In genomic region chr8:30840064-30840463, GRCm38 (mm10) we compare ENCODE assay signal across 8 mouse cellular contexts.
DNase-seq lines count a peak whose midpoint lies in the region; ATAC-seq lines count a peak whose summit lies in the region.

No protein-coding gene starts in this region.

- H3K9me3 ChIP-seq in forebrain, embryonic 14.5 days (replicated peaks; ENCODE audit: control insufficient read depth, low read length) = no peaks in the 10 kb centered on the region
- no peaks in the 10 kb centered on the region for H3K9me3 ChIP-seq in hindbrain, embryonic 10.5 days

- ATAC-seq in cerebellum, adult (ENCODE audit: insufficient number of reproducible peaks, low FRiP score, low TSS enrichment) = peak; percentile 40; the same call in 1 of the 2 replicates
- ATAC-seq in forebrain, embryonic 14.5 days = peak; percentile 67

- H3K27me3 ChIP-seq in forebrain, embryonic 14.5 days (replicated peaks; ENCODE audit: control insufficient read depth, insufficient read depth, low read length) = no peaks in the 10 kb centered on the region
- H3K27me3 ChIP-seq in hindbrain, embryonic 10.5 days (ENCODE audit: insufficient read depth, poor library complexity, severe bottlenecking) = no peaks in the 10 kb centered on the region

- no peak overlapping the region for H3K9ac ChIP-seq in forebrain, embryonic 14.5 days (ENCODE audit: low read length)

- no peak overlapping the region for H3K4me2 ChIP-seq in forebrain, embryonic 14.5 days (ENCODE audit: low read length)

- DNase-seq in R1 (ENCODE audit: low read depth, low spot score) = peak; percentile 84
- DNase-seq in forebrain, embryonic 14.5 days (ENCODE audit: low spot score) = peak; percentile 67
- DNase-seq in hindbrain, embryonic 10.5 days (ENCODE audit: low spot score) = peak; percentile 84
- DNase-seq in layer of hippocampus, adult 9-11 months = peak; percentile 34
- peak; percentile 18 for DNase-seq in lung, postnatal 25 days (ENCODE audit: low spot score)
- peak; percentile 78 for DNase-seq in right cerebral cortex, postnatal 4 days
- no peak for DNase-seq in natural killer cell, adult 2 months (ENCODE audit: low spot score in 2 of 2)

- WGBS in forebrain, embryonic 14.5 days = 33% methylated on average over 8 of the region's 8 CpGs
- 36% methylated on average over 8 of the region's 8 CpGs for WGBS in hindbrain, embryonic 10.5 days

- no peaks in the 10 kb centered on the region for H3K36me3 ChIP-seq in forebrain, embryonic 14.5 days (ENCODE audit: control insufficient read depth, insufficient read depth, low read length)
- no peaks in the 10 kb centered on the region for H3K36me3 ChIP-seq in hindbrain, embryonic 10.5 days

- H3K27ac ChIP-seq in forebrain, embryonic 14.5 days (ENCODE audit: low read depth, low read length) = no peak overlapping the region
- no peak overlapping the region for H3K27ac ChIP-seq in hindbrain, embryonic 10.5 days

- no peak overlapping the region for H3K4me3 ChIP-seq in forebrain, embryonic 14.5 days (ENCODE audit: low read depth, low read length)
- no peak overlapping the region for H3K4me3 ChIP-seq in hindbrain, embryonic 10.5 days

- H3K4me1 ChIP-seq in forebrain, embryonic 14.5 days (ENCODE audit: control insufficient read depth, insufficient read depth, low read length) = no peaks in the 10 kb centered on the region; the same call in 1 of the 2 replicates
- no peaks in the 10 kb centered on the region for H3K4me1 ChIP-seq in hindbrain, embryonic 10.5 days (replicated peaks)

Comparison
In these comparisons a context has a peak if more than half of its experiments do, and no peak if none do; other contexts are left out.
1. DNase-seq: peak in R1 (single experiment), forebrain, embryonic 14.5 days (single experiment), hindbrain, embryonic 10.5 days (single experiment), layer of hippocampus, adult 9-11 months (single experiment), lung, postnatal 25 days (single experiment) and right cerebral cortex, postnatal 4 days (single experiment); none in natural killer cell, adult 2 months (0 of 2).